Mouse (Mus musculus): ENCODE data around the gene Srp68.

Gene Srp68

GRCm38 (mm10) chr11:116210696-116211095 is 63.3 kb downstream of the Srp68 start:
- CTCF ChIA-PET, result interaction anchor here in 3 of 4 experiments (0.5 to 1.3 kb wide), 6 partner anchors 9 to 405 kb away, joined by 3 to 6 read pairs (median 4); no protein-coding TSS in a partner anchor
- POLR2A ChIA-PET, result interaction anchor here in 3 of 4 experiments (0.7 to 1.3 kb wide), 6 partner anchors 11 to 186 kb away, joined by 3 to 10 read pairs (median 4); partner anchors contain the start of gene Mrpl38 (in 1 of the 3)

GRCm38 (mm10) chr11:116209257-116209656 is 64.8 kb downstream of the Srp68 start:
- POLR2A ChIA-PET, result interaction anchor here in 2 of 4 experiments (0.7 to 1.2 kb wide), 2 partner anchors 11 to 621 kb away, joined by 3 read pairs; no protein-coding TSS in a partner anchor
- CTCF ChIA-PET, result interaction anchor here in 2 of 4 experiments (1.0 to 1.1 kb wide), 2 partner anchors 59 to 70 kb away, joined by 3 to 21 read pairs; no protein-coding TSS in a partner anchor

- CTCF ChIA-PET, result interaction anchor here in 1 of 4 experiments (1.1 kb wide), 1 partner anchor 59 kb away, joined by 21 read pairs; no protein-coding TSS in a partner anchor
- POLR2A ChIA-PET, result interaction anchor here in 3 of 4 experiments (0.6 to 1.2 kb wide), 3 partner anchors 11 to 622 kb away, joined by 3 read pairs; no protein-coding TSS in a partner anchor
These were observed 65.4 kb downstream of the Srp68 start for GRCm38 (mm10) chr11:116208660-116209059.

GRCm38 (mm10) chr11:116206678-116207077 is 67.3 kb downstream of the Srp68 start:
- ChIA-PET CTCF (no interaction called here), POLR2A (no interaction called here)

GRCm38 (mm10) chr11:116203150-116203549 is 70.9 kb downstream of the Srp68 start:
- CTCF ChIA-PET, result no interaction called here

GRCm38 (mm10) chr11:116201151-116201550 is 72.9 kb downstream of the Srp68 start:
- CTCF ChIA-PET, result interaction anchor here in 1 of 4 experiments (1.2 to 1.4 kb wide), 2 partner anchors 15 to 391 kb away, joined by 3 to 4 read pairs; no protein-coding TSS in a partner anchor
- POLR2A ChIA-PET, result interaction anchor here (0.6 to 2.4 kb wide), 11 partner anchors 14 to 787 kb away, joined by 3 to 9 read pairs (median 4); partner anchors contain the start of genes Exoc7 (in 1 of the 4) and Mrpl38 (in 1 of the 4)

More at GRCm38 (mm10) chr11:116203150-116203549, 70.9 kb downstream of the Srp68 start:
- POLR2A ChIA-PET, result interaction anchor here in 1 of 4 experiments (1.8 kb wide), 1 partner anchor 64 kb away, joined by 4 read pairs; the partner anchor contains the start of gene Mrpl38

GRCm38 (mm10) chr11:116198639-116199531 is 75.1 kb downstream of the Srp68 start, which contains the start of the genes Ten1 and Acox1:
Ten1 (plus strand) TSS chr11:116198855.
Acox1 (minus strand) TSS chr11:116199045.
- CTCF ChIA-PET, result interaction anchor here in 2 of 4 experiments (1.0 to 1.9 kb wide), 3 partner anchors 22 to 437 kb away, joined by 4 to 5 read pairs (median 5); no protein-coding TSS in a partner anchor
- POLR2A ChIA-PET, result interaction anchor here (0.5 to 2.6 kb wide), 32 partner anchors 10 to 1081 kb away, joined by 3 to 17 read pairs (median 4); partner anchors contain the start of genes Mrpl38 (in 3 of the 4), Fbf1 (in 2 of the 4), Exoc7 (in 1 of the 4) and Galr2 (in 1 of the 4)

GRCm38 (mm10) chr11:116198132-116198531 is 75.9 kb downstream of the Srp68 start:
- CTCF ChIA-PET, result interaction anchor here in 1 of 4 experiments (1.0 to 1.9 kb wide), 2 partner anchors 23 to 438 kb away, joined by 5 read pairs; no protein-coding TSS in a partner anchor
- POLR2A ChIA-PET, result interaction anchor here in 3 of 4 experiments (0.6 to 2.6 kb wide), 24 partner anchors 10 to 279 kb away, joined by 3 to 17 read pairs (median 5); partner anchors contain the start of genes Mrpl38 (in 3 of the 3), Fbf1 (in 2 of the 3), Exoc7 (in 1 of the 3) and Galr2 (in 1 of the 3)

- ChIA-PET POLR2A (interaction anchor here in 3 of 4 experiments (0.8 to 2.6 kb wide), 10 partner anchors 10 to 279 kb away, joined by 3 to 11 read pairs (median 6); partner anchors contain the start of genes Mrpl38 (in 3 of the 3), Fbf1 (in 1 of the 3), Trim47 (in 1 of the 3) and Unk (in 1 of the 3)), CTCF (interaction anchor here in 1 of 4 experiments (1.9 kb wide), 1 partner anchor 23 kb away, joined by 5 read pairs; no protein-coding TSS in a partner anchor)
These were observed 76.5 kb downstream of the Srp68 start for GRCm38 (mm10) chr11:116197584-116197906.

- ChIA-PET CTCF (no interaction called here), POLR2A (interaction anchor here in 3 of 4 experiments (0.8 to 2.6 kb wide), 9 partner anchors 9 to 167 kb away, joined by 3 to 11 read pairs (median 6); partner anchors contain the start of genes Mrpl38 (in 3 of the 3), Fbf1 (in 1 of the 3), Trim47 (in 1 of the 3) and Unk (in 1 of the 3))
These were observed 77.0 kb downstream of the Srp68 start for GRCm38 (mm10) chr11:116196866-116197583.

- ChIA-PET CTCF (no interaction called here), POLR2A (interaction anchor here in 3 of 4 experiments (0.6 to 2.4 kb wide), 4 partner anchors 54 to 394 kb away, joined by 3 to 6 read pairs (median 4); partner anchors contain the start of gene Mrpl38 (in 1 of the 3))
These were observed 77.7 kb downstream of the Srp68 start for GRCm38 (mm10) chr11:116196336-116196735.

GRCm38 (mm10) chr11:116195252-116195651 is 78.8 kb downstream of the Srp68 start:
- POLR2A ChIA-PET, result interaction anchor here in 2 of 4 experiments (1.0 to 1.2 kb wide), 2 partner anchors 57 to 86 kb away, joined by 3 read pairs; partner anchors contain the start of genes Galr2 (in 1 of the 2) and Mrpl38 (in 1 of the 2)
- CTCF ChIA-PET, result interaction anchor here in 3 of 4 experiments (0.6 to 1.0 kb wide), 3 partner anchors 91 to 367 kb away, joined by 3 to 5 read pairs (median 4); no protein-coding TSS in a partner anchor
